Mouse (Mus musculus) liver, adult 2 months (tissue): ENCODE data around the gene Znrd1as.

ENCODE experiments used
- CTCF ChIP-seq: fragments of 200-500 bp; IDR thresholded peaks from 2 replicates; pipeline ENCODE4 v1.5.1; 2011; ENCODE audit warnings: low read depth, low read length, control low read depth
- POLR2A ChIP-seq: fragments of 200-500 bp; IDR thresholded peaks from 2 replicates; pipeline ENCODE4 v1.6.1; 2011; ENCODE audit warnings: low read length, control low read depth; ENCODE audit not compliant: insufficient read depth; ENCODE audit errors: extremely low read depth

- no peak for TF ChIP-seq POLR2A
- no peak for TF ChIP-seq CTCF
Measured at GRCm38 (mm10) chr17:36973271-36973787, 14.9 kb downstream of the Znrd1as start.
